Mouse (Mus musculus) embryonic facial prominence, embryonic 12.5 days (tissue): Measurements from ENCODE around the gene Laptm5. TPM values are rescaled to one million over a fixed set of nuclear protein-coding genes. Genes with fewer than 3 reads are reported as not detected.

Experiments used
- ATAC-seq: fragments of 200-750 bp; cut with Nextera tagmentation; 2 replicates; pipeline ENCODE4 v1.8.0; 2017; ENCODE audit not compliant: insufficient number of reproducible peaks, insufficient read depth, low FRiP score, low TSS enrichment
- H3K27ac ChIP-seq: fragments of 300-500 bp; sonication (generic); 2 replicates; pipeline ENCODE4 v1.5.1; 2016; ENCODE audit warnings: mild to moderate bottlenecking
- H3K27me3 ChIP-seq: fragments of 300-500 bp; sonication (generic); 2 replicates; pipeline ENCODE4 v1.6.1; 2016; ENCODE audit warnings: mild to moderate bottlenecking, moderate library complexity
- H3K36me3 ChIP-seq: fragments of 300-500 bp; sonication (generic); 2 replicates; pipeline ENCODE4 v1.6.1; 2016; ENCODE audit warnings: mild to moderate bottlenecking
- H3K4me1 ChIP-seq: fragments of 300-500 bp; sonication (generic); 2 replicates; pipeline ENCODE4 v1.6.1; 2016
- H3K4me2 ChIP-seq: fragments of 300-500 bp; sonication (generic); replicated peaks from 2 replicates; pipeline ENCODE4 v1.6.1; 2016; ENCODE audit warnings: mild to moderate bottlenecking, moderate library complexity
- H3K4me3 ChIP-seq: fragments of 300-500 bp; sonication (generic); 2 replicates; pipeline ENCODE4 v1.5.1; 2016; ENCODE audit warnings: mild to moderate bottlenecking
- H3K9ac ChIP-seq: fragments of 300-500 bp; sonication (generic); 2 replicates; pipeline ENCODE4 v1.6.1; 2016; ENCODE audit warnings: mild to moderate bottlenecking, moderate library complexity
- H3K9me3 ChIP-seq: fragments of 300-500 bp; sonication (generic); 2 replicates; pipeline ENCODE4 v1.6.1; 2016; ENCODE audit warnings: mild to moderate bottlenecking, moderate library complexity
- WGBS: fragments of 180-500 bp; shearing (Covaris S2); methylation state at CpG from one replicate; pipeline ENCODE4 v1.1.7; 2016; 5-methylcytosine and 5-hydroxymethylcytosine counted together
- polyA plus RNA-seq: library from polyadenylated mRNA; unstranded; fragments of >200 nt; fragmentation: Nextera tagmentation; extraction: Ambion mirVana; gene quantifications from 2 replicates; pipeline ENCODE4 v1.2.1, GENCODE M21; 2016

The Laptm5 gene
- polyA plus RNA-seq = 19.5 and 21.7 TPM in 2 replicates

GRCm38 (mm10) chr4:130913077-130913476, at the start of gene Laptm5:
Gene Laptm5, plus strand, starts transcription at chr4:130913125.
- ATAC-seq = no peak
- Histone ChIP-seq H3K4me3 (no peak within 1 kb of the TSS), H3K27ac (no peak within 1 kb of the TSS), H3K9me3 (no peaks in the 10 kb centered on the region), H3K4me1 (peaks cover 7% of the 10 kb centered on the region; the same call in 1 of the 2 replicates), H3K4me2 (no peak within 1 kb of the TSS), H3K36me3 (no peaks in the 10 kb centered on the region), H3K27me3 (no peaks in the 10 kb centered on the region), H3K9ac (no peak within 1 kb of the TSS)
- WGBS = 61% methylated on average over 11 of the region's 11 CpGs

DNA sequence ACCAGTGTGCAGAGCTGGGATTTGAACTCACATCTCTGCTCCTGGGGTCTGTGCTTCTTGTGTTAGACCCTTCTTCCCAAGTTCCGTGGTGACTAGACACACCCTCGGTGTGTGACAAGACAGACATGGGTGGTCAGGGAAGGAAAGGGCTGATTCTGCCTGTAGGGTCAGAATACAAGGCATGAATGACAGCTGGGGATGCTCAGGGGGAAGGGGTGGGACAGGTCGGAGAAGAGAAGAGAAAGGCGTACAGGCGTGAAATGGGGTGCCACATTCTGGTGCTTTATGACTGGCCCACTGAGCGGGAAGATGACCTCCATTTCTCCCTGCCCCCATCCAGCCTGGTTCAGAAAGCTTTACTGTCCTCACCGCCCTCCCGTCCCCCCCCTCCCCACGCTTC, 47.5 kb upstream of the Laptm5 start:
- no peak for ATAC-seq
- no peak overlapping the region for H3K27ac ChIP-seq
- H3K27me3 ChIP-seq = peaks cover 28% of the 10 kb centered on the region
- H3K9me3 ChIP-seq = no peaks in the 10 kb centered on the region
- no peaks in the 10 kb centered on the region for H3K36me3 ChIP-seq
- H3K4me2 ChIP-seq = no peak overlapping the region
- peaks cover 24% of the 10 kb centered on the region for H3K4me1 ChIP-seq
- H3K4me3 ChIP-seq = no peak overlapping the region
- H3K9ac ChIP-seq = no peak overlapping the region
- 22% methylated on average over 7 of the region's 9 CpGs for WGBS

DNA sequence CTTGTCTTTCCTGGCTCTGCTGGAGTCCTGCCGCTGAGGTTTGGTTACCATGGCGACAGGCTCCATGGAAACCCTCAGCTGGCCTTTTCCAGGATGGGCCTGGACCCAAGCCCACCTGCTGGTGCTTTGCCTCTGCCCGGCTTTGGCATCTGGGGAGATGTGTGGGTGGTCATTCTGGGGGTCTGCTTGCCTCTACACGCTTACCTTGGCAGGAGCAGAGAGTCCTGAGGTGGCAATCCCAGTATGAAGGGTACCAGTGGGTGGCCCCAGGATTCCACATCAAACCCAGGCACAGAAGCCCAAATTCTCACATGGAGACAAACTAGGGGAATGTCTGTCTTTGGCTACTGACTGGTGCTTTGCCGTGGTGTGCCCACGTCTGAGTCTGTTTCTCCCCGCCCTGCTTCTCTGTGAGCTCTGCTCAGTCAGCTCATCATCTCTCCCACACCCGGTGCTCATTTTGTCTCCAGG, 47.0 kb upstream of the Laptm5 start:
- no peak for ATAC-seq

DNA sequence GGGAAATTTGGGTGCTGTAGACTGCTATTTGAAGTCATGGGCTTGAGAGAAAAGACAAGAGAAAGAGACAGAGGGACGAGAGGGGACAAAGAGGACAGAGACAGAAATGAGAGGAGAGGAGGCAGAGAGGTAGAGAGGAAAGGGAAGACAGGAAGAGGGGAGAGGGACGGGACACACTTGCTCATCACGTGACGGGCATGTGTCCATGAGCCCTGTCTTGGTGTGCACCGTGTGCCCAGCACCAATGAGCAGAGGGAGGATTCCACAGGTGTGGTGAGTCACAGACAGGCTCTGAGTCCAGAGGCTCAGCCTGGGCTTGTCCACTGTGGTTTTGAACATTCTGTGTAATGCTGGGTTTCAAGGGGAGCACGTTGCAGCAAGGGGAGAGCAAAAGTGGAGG, 45.0 kb upstream of the Laptm5 start:
- peaks cover 10% of the 10 kb centered on the region; the same call in 1 of the 2 replicates for H3K27me3 ChIP-seq
- no peak overlapping the region for H3K4me2 ChIP-seq
- H3K9ac ChIP-seq = no peak overlapping the region
- H3K27ac ChIP-seq = no peak overlapping the region
- H3K36me3 ChIP-seq = no peaks in the 10 kb centered on the region
- peaks cover 15% of the 10 kb centered on the region; the same call in 1 of the 2 replicates for H3K4me1 ChIP-seq
- 64% methylated on average over 6 of the region's 6 CpGs for WGBS
- H3K4me3 ChIP-seq = no peak overlapping the region
- ATAC-seq = no peak
- H3K9me3 ChIP-seq = no peaks in the 10 kb centered on the region

More for the DNA sequence above, 47.0 kb upstream of the Laptm5 start:
- Histone ChIP-seq H3K27ac (no peak overlapping the region), H3K9me3 (no peaks in the 10 kb centered on the region), H3K9ac (no peak overlapping the region), H3K36me3 (no peaks in the 10 kb centered on the region), H3K4me2 (no peak overlapping the region), H3K4me3 (no peak overlapping the region), H3K4me1 (peaks cover 24% of the 10 kb centered on the region), H3K27me3 (peaks cover 25% of the 10 kb centered on the region)
- WGBS = 23% methylated on average over 8 of the region's 8 CpGs

- H3K4me2 ChIP-seq = no peak overlapping the region
- no peak overlapping the region for H3K9ac ChIP-seq
- H3K36me3 ChIP-seq = no peaks in the 10 kb centered on the region
- 64% methylated on average over 5 of the region's 5 CpGs for whole genome bisulfite sequencing
- H3K4me1 ChIP-seq = peaks cover 15% of the 10 kb centered on the region; the same call in 1 of the 2 replicates
- no peak overlapping the region for H3K4me3 ChIP-seq
- no peak for ATAC-seq
- H3K27me3 ChIP-seq = peaks cover 6% of the 10 kb centered on the region; the same call in 1 of the 2 replicates
- no peaks in the 10 kb centered on the region for H3K9me3 ChIP-seq
- H3K27ac ChIP-seq = no peak overlapping the region
Measured at GRCm38 (mm10) chr4:130868803-130869202, 44.1 kb upstream of the Laptm5 start.

- Histone ChIP-seq H3K4me1 (peaks cover 34% of the 10 kb centered on the region), H3K9me3 (no peaks in the 10 kb centered on the region), H3K9ac (no peak overlapping the region), H3K36me3 (no peaks in the 10 kb centered on the region), H3K4me3 (no peak overlapping the region), H3K27me3 (peaks cover 8% of the 10 kb centered on the region; the same call in 1 of the 2 replicates), H3K27ac (no peak overlapping the region), H3K4me2 (no peak overlapping the region)
- ATAC-seq = no peak
- WGBS = 28% methylated on average over 11 of the region's 11 CpGs
Measured at GRCm38 (mm10) chr4:130872414-130872813, 40.5 kb upstream of the Laptm5 start.

DNA sequence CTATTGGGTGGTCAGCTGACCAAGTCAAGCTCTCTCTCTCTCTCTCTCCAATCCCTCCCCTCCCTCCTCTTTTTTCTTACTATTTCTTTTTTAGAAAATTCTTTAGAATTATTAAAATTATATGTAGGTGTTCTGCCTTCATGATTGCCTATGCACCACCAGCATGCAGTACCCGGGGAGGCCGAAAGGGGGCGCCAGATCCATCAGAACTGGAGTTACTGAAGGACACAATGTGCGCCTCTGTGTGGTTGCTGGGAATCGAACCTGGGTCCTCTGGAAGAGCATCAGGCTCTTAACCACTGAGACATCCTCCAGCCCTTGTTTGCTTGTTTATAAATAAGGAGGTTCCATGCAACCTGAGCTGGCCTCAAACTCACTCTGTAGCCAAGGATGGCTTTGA, 39.5 kb upstream of the Laptm5 start:
- no peak for ATAC-seq
- H3K27me3 ChIP-seq = peaks cover 8% of the 10 kb centered on the region; the same call in 1 of the 2 replicates
- 84% methylated on average over 5 of the region's 5 CpGs for WGBS
- H3K4me1 ChIP-seq = peaks cover 44% of the 10 kb centered on the region
- no peak overlapping the region for H3K27ac ChIP-seq
- no peaks in the 10 kb centered on the region for H3K36me3 ChIP-seq
- no peak overlapping the region for H3K4me2 ChIP-seq
- H3K4me3 ChIP-seq = no peak overlapping the region
- H3K9ac ChIP-seq = no peak overlapping the region
- H3K9me3 ChIP-seq = no peaks in the 10 kb centered on the region

- H3K4me2 ChIP-seq = 0 out of 2 replicates have a peak overlapping the region, but pooled peaks have one; percentile 12
- peaks cover 8% of the 10 kb centered on the region; the same call in 1 of the 2 replicates for H3K27me3 ChIP-seq
- peaks cover 51% of the 10 kb centered on the region for H3K4me1 ChIP-seq
- H3K9ac ChIP-seq = no peak overlapping the region
- no peak for ATAC-seq
- no peaks in the 10 kb centered on the region for H3K36me3 ChIP-seq
- 11% methylated on average over 10 of the region's 10 CpGs for WGBS
- no peaks in the 10 kb centered on the region for H3K9me3 ChIP-seq
- no peak overlapping the region for H3K4me3 ChIP-seq
- no peak overlapping the region for H3K27ac ChIP-seq
Measured at GRCm38 (mm10) chr4:130874601-130875000, 38.3 kb upstream of the Laptm5 start.

DNA sequence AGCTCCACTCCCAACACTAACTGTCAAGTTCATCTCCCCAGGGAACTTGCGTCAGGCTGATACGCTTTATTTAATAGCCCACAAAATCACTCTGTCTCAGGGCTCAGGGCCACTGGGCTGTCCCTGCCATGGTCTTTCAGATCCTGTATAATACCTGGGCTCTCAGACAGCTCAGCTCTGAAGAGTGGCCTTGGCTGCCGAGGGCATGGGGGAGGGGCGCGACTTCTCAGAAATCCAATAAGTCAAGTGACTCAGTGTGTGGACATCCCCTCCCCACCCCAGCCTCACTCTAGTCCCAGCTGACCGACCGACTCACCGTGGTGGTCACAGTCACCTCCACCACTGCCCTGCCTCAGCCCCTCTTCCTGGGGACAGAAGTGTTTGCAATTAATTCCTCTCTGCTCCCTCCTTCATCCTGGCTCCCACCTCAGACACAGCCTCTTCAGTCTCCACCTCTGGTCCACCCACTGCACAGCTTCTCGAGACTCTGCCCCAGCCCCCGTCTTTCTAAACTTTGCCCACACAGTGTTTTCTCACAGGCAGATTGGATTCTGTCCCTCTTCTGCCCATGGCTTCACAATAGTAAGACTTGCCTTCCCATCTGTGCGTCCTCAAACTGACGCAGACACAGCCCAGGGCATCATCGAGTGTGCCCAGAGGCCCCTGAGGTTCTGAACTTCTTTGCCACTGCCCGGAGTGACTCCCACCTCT, 36.8 kb upstream of the Laptm5 start:
- ATAC-seq = no peak
- WGBS = 46% methylated on average over 14 of the region's 14 CpGs

GRCm38 (mm10) chr4:130878273-130879047, 34.5 kb upstream of the Laptm5 start:
- ATAC-seq = peak; percentile 87
- WGBS = under 1% methylated on average over 21 of the region's 21 CpGs
- H3K9ac ChIP-seq = peak overlapping the region; percentile 25
- no peaks in the 10 kb centered on the region for H3K9me3 ChIP-seq
- H3K4me3 ChIP-seq = peak overlapping the region; percentile 6; the same call in 1 of the 2 replicates
- H3K4me2 ChIP-seq = peak overlapping the region; percentile 43
- peaks cover 49% of the 10 kb centered on the region for H3K4me1 ChIP-seq
- H3K36me3 ChIP-seq = no peaks in the 10 kb centered on the region
- H3K27ac ChIP-seq = peak overlapping the region; percentile 84
- 0 out of 2 replicates have a peak, but pooled peaks cover 5% of the 10 kb centered on the region for H3K27me3 ChIP-seq

More for the DNA sequence above, 36.8 kb upstream of the Laptm5 start:
- H3K27me3 ChIP-seq = peaks cover 8% of the 10 kb centered on the region; the same call in 1 of the 2 replicates
- H3K4me2 ChIP-seq = no peak overlapping the region
- H3K36me3 ChIP-seq = no peaks in the 10 kb centered on the region
- H3K9ac ChIP-seq = no peak overlapping the region
- H3K9me3 ChIP-seq = no peaks in the 10 kb centered on the region
- H3K27ac ChIP-seq = no peak overlapping the region
- peaks cover 55% of the 10 kb centered on the region for H3K4me1 ChIP-seq
- H3K4me3 ChIP-seq = no peak overlapping the region

DNA sequence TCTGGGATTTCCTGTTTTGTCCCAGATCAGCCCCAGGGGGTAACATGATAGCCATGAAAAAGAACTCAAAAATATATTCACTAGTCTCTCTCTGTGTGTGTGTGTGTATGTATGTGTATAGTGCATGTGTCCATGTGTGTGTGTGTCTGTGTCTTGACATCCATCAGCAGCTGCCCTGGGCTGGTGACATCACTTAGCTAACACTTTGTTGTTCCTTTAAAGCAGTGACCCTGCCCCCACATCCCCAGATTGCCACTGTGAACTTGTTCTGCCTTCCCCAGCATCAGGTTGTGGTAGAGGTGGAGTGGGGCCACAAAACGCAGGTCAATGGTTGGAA, 33.9 kb upstream of the Laptm5 start:
- H3K9ac ChIP-seq = peak overlapping the region; percentile 25
- H3K4me3 ChIP-seq = no peak overlapping the region
- H3K36me3 ChIP-seq = no peaks in the 10 kb centered on the region
- H3K4me2 ChIP-seq = no peak overlapping the region
- H3K4me1 ChIP-seq = peaks cover 53% of the 10 kb centered on the region
- 0 out of 2 replicates have a peak, but pooled peaks cover 5% of the 10 kb centered on the region for H3K27me3 ChIP-seq
- 0% methylated on average over 1 of the region's 1 CpGs for WGBS
- peak; percentile 68; the same call in 1 of the 2 replicates for ATAC-seq
- H3K9me3 ChIP-seq = no peaks in the 10 kb centered on the region
- H3K27ac ChIP-seq = peak overlapping the region; percentile 84
